Mouse (Mus musculus) lung, embryonic 14.5 days (tissue): Measurements from ENCODE around the gene Htr7. TPM values are rescaled to one million over a fixed set of nuclear protein-coding genes. Genes with fewer than 3 reads are reported as not detected.

Source experiments
- ATAC-seq: fragments of 200-750 bp; cut with Nextera tagmentation; 2 replicates; pipeline ENCODE4 v1.8.0; 2017; ENCODE audit warnings: mild to moderate bottlenecking, moderate TSS enrichment, moderate library complexity; ENCODE audit not compliant: insufficient read depth
- DNase-seq: peaks from one replicate; pipeline ENCODE4 v3.0.0-alpha.2; 2015
- H3K27ac ChIP-seq: fragments of 300-500 bp; sonication (generic); 2 replicates; pipeline ENCODE4 v1.5.1; 2014; ENCODE audit warnings: low read depth, mild to moderate bottlenecking, moderate library complexity
- H3K27me3 ChIP-seq: fragments of 300-500 bp; sonication (generic); 2 replicates; pipeline ENCODE4 v1.6.1; 2014; ENCODE audit warnings: low read length, control low read depth; ENCODE audit not compliant: insufficient read depth
- H3K36me3 ChIP-seq: fragments of 300-500 bp; sonication (generic); 2 replicates; pipeline ENCODE4 v1.6.1; 2014; ENCODE audit warnings: control low read depth; ENCODE audit not compliant: insufficient read depth
- H3K4me1 ChIP-seq: fragments of 300-500 bp; sonication (generic); 2 replicates; pipeline ENCODE4 v1.6.1; 2014; ENCODE audit warnings: antibody characterized with exemption, control low read depth; ENCODE audit not compliant: insufficient read depth
- H3K4me2 ChIP-seq: fragments of 300-500 bp; sonication (generic); 2 replicates; pipeline ENCODE4 v1.6.1; 2014; ENCODE audit warnings: mild to moderate bottlenecking
- H3K4me3 ChIP-seq: fragments of 300-500 bp; sonication (generic); 2 replicates; pipeline ENCODE4 v1.5.1; 2014; ENCODE audit warnings: low read depth, low read length
- H3K9ac ChIP-seq: fragments of 300-500 bp; sonication (generic); 2 replicates; pipeline ENCODE4 v1.6.1; 2014
- H3K9me3 ChIP-seq: fragments of 300-500 bp; sonication (generic); 2 replicates; pipeline ENCODE4 v1.6.1; 2016; ENCODE audit warnings: low read depth, low read length, control low read depth
- CTCF ChIP-seq: IDR thresholded peaks from 2 replicates; pipeline ENCODE4 v1.5.1; 2016; ENCODE audit warnings: antibody characterized with exemption, low read depth
- WGBS: fragments of 180-500 bp; shearing (Covaris S2); extraction: QIAGEN DNeasy Blood & Tissue Kit; methylation state at CpG from one replicate; pipeline ENCODE4 v1.1.7; 2014; 5-methylcytosine and 5-hydroxymethylcytosine counted together
- polyA plus RNA-seq: library from polyadenylated mRNA; unstranded; fragments of >200 nt; fragmentation: Nextera tagmentation; extraction: Ambion mirVana; gene quantifications from 2 replicates; pipeline ENCODE4 v1.2.1, GENCODE M21; 2014

The Htr7 gene
- polyA plus RNA-seq, 1 experiment from 2014 or later, result not detected

DNA sequence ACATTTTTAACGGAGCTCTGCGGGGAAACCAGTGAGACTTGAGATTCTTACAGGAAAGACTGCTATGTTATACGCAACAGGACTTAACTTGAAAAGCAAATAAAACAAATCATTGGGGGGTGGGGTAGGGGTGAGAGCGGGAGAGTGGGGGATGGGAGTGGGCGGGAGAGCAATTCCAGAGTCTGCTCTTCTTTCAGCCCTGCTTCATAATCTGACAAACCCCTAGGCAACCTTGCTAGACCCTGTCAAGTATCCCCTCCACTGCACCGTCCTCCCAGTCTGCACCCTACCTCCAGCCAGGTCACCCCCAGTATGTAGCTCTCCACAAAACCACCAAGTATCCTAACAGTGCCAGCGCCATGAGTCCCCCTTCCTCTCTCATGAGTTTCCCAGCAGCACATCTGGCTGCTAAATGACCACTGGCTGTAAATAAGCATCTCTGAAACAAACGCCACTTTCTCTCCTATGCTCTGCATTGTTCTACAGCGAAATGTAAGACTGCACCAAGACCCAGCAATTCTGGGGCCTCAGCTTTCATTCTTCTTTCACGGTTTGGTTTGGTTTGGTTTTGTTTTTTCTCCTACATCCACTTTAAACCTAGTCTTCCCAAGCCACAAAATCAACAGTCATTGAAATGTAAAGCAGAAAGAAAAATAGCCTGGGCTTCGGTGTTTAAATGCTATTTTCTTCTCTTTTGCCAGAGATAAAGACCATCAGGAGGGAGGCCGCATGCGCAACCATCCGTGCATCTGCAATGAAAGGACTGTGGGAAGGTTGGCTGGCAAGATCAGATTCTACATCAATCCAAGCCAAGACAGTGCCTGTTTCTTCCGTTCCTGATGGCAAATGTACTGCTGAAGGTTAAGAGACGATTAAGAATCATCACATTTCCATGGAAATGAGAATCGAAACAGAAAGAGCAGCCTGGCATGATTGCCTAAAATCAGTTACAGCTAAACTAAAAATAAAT lies 54.5 kb downstream of the Htr7 start:
- no peak for TF ChIP-seq CTCF
- DNase-seq (no peak), ATAC-seq (no peak)
- no peak overlapping the region for H3K9ac ChIP-seq
- H3K4me1 ChIP-seq, result no peaks in the 10 kb centered on the region
- no peak overlapping the region for H3K4me3 ChIP-seq
- H3K27ac ChIP-seq, result no peak overlapping the region
- no peak overlapping the region for H3K4me2 ChIP-seq
- no peaks in the 10 kb centered on the region for H3K27me3 ChIP-seq
- H3K9me3 ChIP-seq, result no peaks in the 10 kb centered on the region
- 46% methylated on average over 17 of the region's 17 CpGs for WGBS
- no peaks in the 10 kb centered on the region for H3K36me3 ChIP-seq

DNA sequence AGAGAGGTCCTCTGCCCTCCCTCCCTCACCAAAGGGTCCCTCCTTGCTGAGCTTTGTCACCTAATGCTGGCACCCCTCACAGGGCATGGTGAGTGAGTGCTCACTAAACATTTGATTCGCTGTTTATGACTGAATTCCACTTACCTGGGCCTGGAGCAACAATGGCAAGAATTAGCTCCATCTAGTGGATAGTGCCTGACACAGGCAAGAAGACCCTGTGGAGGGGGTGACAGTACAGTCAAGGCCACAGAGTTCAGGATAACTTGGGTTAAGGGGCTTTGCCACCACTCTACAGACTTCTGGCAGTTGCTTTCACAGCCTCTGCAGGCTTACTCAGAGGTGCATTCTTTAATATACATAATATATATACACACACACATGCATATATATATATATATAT lies 55.8 kb downstream of the Htr7 start:
- peak; percentile 39 for TF ChIP-seq CTCF
- H3K27ac ChIP-seq, result no peak overlapping the region
- no peak overlapping the region for H3K4me3 ChIP-seq
- no peak overlapping the region for H3K4me2 ChIP-seq
- H3K9me3 ChIP-seq, result no peaks in the 10 kb centered on the region
- H3K9ac ChIP-seq, result no peak overlapping the region
- no peaks in the 10 kb centered on the region for H3K27me3 ChIP-seq
- H3K4me1 ChIP-seq, result no peaks in the 10 kb centered on the region
- DNase-seq, result peak; percentile 11
- ATAC-seq, result no peak
- H3K36me3 ChIP-seq, result no peaks in the 10 kb centered on the region
- WGBS, result 34% methylated on average over 1 of the region's 1 CpGs

DNA sequence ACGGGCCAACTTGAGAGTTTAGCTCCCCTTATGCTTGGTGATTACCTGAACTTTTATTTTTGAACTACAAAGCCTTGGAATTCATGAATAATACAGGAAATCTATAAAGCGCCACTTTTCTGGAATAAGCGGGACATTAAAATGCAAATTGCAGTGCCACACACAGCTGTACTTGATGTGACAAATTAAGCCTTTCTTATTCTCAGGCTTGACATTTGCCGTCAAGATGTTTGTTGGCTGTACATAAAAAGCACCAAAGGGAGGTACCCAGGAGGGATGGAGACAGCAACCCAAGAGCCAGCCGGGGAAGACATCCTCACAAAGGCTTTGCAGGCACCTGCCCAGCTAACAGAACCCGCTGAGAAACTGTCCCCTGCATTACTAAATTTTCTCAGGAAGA lies 56.4 kb downstream of the Htr7 start:
- WGBS, result 84% methylated on average over 6 of the region's 6 CpGs
- TF ChIP-seq CTCF, result no peak
- Histone ChIP-seq H3K27me3 (no peaks in the 10 kb centered on the region), H3K4me2 (no peak overlapping the region), H3K4me3 (no peak overlapping the region), H3K4me1 (no peaks in the 10 kb centered on the region), H3K9me3 (no peaks in the 10 kb centered on the region), H3K9ac (no peak overlapping the region), H3K36me3 (no peaks in the 10 kb centered on the region), H3K27ac (no peak overlapping the region)
- DNase-seq (no peak), ATAC-seq (no peak)

DNA sequence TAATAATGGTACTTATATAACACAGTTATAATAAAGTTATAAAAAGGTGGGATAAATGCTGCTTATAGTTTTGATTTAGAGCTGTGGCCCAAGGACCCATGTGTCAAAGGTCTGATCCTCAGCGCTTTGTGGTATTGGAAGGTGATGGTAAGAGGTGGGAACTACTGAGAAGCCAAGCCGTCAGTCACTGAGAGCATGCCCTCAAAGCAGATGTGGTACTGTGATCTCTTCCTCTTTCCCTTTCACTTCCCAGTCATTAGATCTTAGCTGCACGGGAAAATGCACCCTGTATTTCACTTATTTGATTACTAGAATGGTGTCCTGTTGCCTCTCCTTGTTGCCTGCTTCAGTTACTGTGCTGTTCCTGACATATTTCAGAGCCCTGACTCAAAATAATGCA lies 59.9 kb downstream of the Htr7 start:
- Histone ChIP-seq H3K4me1 (no peaks in the 10 kb centered on the region), H3K27me3 (no peaks in the 10 kb centered on the region), H3K27ac (no peak overlapping the region), H3K4me3 (no peak overlapping the region), H3K9me3 (no peaks in the 10 kb centered on the region), H3K4me2 (no peak overlapping the region), H3K36me3 (no peaks in the 10 kb centered on the region), H3K9ac (no peak overlapping the region)
- no peak for ATAC-seq
- 64% methylated on average over 3 of the region's 3 CpGs for WGBS
- DNase-seq, result no peak
- TF ChIP-seq CTCF, result no peak

DNA sequence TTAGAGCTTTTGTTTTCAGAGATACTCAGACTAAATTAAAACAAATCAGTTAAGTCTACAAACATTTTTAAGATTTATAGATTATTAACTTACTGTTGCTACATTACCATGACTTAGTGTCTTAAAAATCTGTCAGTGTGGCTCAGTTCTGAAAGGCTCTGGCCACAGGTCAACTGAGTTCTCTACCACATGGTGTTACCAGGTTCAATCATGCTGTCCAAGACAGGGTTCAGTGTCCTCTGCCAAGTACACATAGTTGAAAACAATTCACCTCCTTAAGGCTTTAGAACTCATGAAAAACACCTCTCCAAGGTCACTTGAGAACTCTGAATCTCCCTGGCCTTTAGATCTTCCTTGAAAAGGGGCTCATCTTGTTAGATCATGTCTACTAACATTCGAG lies 69.8 kb downstream of the Htr7 start:
- H3K9me3 ChIP-seq, result no peaks in the 10 kb centered on the region
- H3K4me1 ChIP-seq, result no peaks in the 10 kb centered on the region
- no peak overlapping the region for H3K4me3 ChIP-seq
- no peak for TF ChIP-seq CTCF
- no peaks in the 10 kb centered on the region for H3K36me3 ChIP-seq
- ATAC-seq, result no peak
- H3K27me3 ChIP-seq, result no peaks in the 10 kb centered on the region
- no peak overlapping the region for H3K4me2 ChIP-seq
- no peak overlapping the region for H3K27ac ChIP-seq
- H3K9ac ChIP-seq, result no peak overlapping the region
- WGBS, result 63% methylated on average over 1 of the region's 1 CpGs
- no peak for DNase-seq

DNA sequence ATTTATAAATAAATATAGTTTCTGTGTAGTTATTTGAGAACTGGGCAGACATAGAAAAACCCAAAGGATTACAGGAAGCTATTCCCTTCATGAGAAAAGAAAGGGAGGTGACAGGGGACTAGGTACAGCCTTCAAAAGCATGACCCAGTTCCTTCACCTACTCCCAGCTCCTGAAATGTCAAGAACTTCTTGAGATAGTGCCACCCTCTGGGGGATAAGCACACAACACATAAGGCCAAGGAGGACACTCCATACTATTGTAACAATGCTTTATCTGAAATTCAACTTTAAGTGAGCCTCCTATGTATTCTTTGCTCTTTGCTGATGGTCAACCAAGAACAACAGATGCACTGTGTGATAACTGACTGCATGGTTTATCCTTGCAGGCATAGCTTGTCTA lies 82.6 kb downstream of the Htr7 start:
- Histone ChIP-seq H3K9ac (no peak overlapping the region), H3K27me3 (no peaks in the 10 kb centered on the region), H3K4me3 (no peak overlapping the region), H3K4me1 (no peaks in the 10 kb centered on the region), H3K27ac (no peak overlapping the region), H3K4me2 (no peak overlapping the region), H3K9me3 (no peaks in the 10 kb centered on the region), H3K36me3 (no peaks in the 10 kb centered on the region)
- TF ChIP-seq CTCF, result no peak
- DNase-seq (no peak), ATAC-seq (no peak)

DNA sequence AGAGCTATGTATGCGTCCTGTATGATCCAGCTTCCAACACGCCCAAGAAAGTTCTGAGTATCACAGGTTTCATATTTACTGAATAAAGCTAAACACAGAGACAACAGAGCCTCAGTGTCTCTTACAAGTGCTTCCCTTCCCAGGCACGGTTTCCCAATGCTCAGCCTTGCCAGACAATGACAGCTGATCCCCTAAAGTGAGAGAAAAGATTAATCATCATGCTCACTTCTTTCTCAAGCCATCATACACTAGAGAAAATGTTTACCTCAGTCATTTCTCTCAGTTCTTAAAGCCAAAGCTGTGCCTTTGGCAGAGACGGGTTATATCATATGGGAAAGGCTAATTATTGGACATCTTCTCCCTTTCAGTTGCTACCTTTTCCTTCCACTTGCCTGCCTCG lies 99.7 kb downstream of the Htr7 start:
- Histone ChIP-seq H3K9ac (no peak overlapping the region), H3K4me1 (no peaks in the 10 kb centered on the region), H3K4me2 (no peak overlapping the region), H3K27ac (no peak overlapping the region), H3K27me3 (no peaks in the 10 kb centered on the region), H3K36me3 (no peaks in the 10 kb centered on the region), H3K4me3 (no peak overlapping the region), H3K9me3 (no peaks in the 10 kb centered on the region)
- WGBS, result 74% methylated on average over 5 of the region's 5 CpGs
- no peak for ATAC-seq
- DNase-seq, result no peak
- no peak for TF ChIP-seq CTCF
